Mouse (Mus musculus): Measurements from ENCODE around the gene AL732309.1. TPM values are rescaled to one million over a fixed set of nuclear protein-coding genes. Genes with fewer than 3 reads are reported as not detected.

The AL732309.1 gene
- polyA plus RNA-seq, 1 experiment from 2014 or later = 2.4 TPM

- no peak overlapping the region for H3K27ac ChIP-seq (replicated peaks in 1 of 2; ENCODE audit: control insufficient read depth in 1 of 2, insufficient read depth in 1 of 2, low read depth in 2 of 2, low read length in 2 of 2)
- no peaks in the 10 kb centered on the region for H3K36me3 ChIP-seq (ENCODE audit: control insufficient read depth, insufficient read depth, low read length)
- no peak overlapping the region for H3K4me3 ChIP-seq (ENCODE audit: control insufficient read depth in 1 of 2, insufficient read depth in 1 of 2, low read depth in 1 of 2, low read length in 2 of 2)
- no peaks in the 10 kb centered on the region for H3K9me3 ChIP-seq (ENCODE audit: control insufficient read depth, low read length)
- peaks cover 21% of the 10 kb centered on the region for H3K27me3 ChIP-seq (ENCODE audit: control insufficient read depth, insufficient read depth, low read length)
- H3K9ac ChIP-seq (ENCODE audit: low read length) = no peak overlapping the region
- no peak overlapping the region for H3K4me2 ChIP-seq (ENCODE audit: low read length)
- no peak for ATAC-seq (ENCODE audit: insufficient number of reproducible peaks, insufficient read depth, low FRiP score, low read depth)
- WGBS = 53% methylated on average over 4 of the region's 4 CpGs
- peaks cover 8 to 14% of the 10 kb centered on the region in 2 experiments for H3K4me1 ChIP-seq (ENCODE audit: control insufficient read depth in 2 of 2, insufficient read depth in 2 of 2, low read length in 2 of 2)
Measured at GRCm38 (mm10) chr2:25237522-25237921, 9.1 kb downstream of the AL732309.1 start.

- Histone ChIP-seq H3K9ac (ENCODE audit: low read length) (no peak within 1 kb of the TSS), H3K4me2 (ENCODE audit: low read length) (no peak within 1 kb of the TSS), H3K4me1 (ENCODE audit: control insufficient read depth in 2 of 2, insufficient read depth in 2 of 2, low read length in 2 of 2) (peaks cover 7% of the 10 kb centered on the region in 2 experiments), H3K27me3 (ENCODE audit: control insufficient read depth, insufficient read depth, low read length) (peaks cover 17% of the 10 kb centered on the region), H3K4me3 (ENCODE audit: control insufficient read depth in 1 of 2, insufficient read depth in 1 of 2, low read depth in 1 of 2, low read length in 2 of 2) (no peak within 1 kb of the TSS), H3K27ac (replicated peaks in 1 of 2; ENCODE audit: control insufficient read depth in 1 of 2, insufficient read depth in 1 of 2, low read depth in 2 of 2, low read length in 2 of 2) (no peak within 1 kb of the TSS), H3K9me3 (ENCODE audit: control insufficient read depth, low read length) (no peaks in the 10 kb centered on the region), H3K36me3 (ENCODE audit: control insufficient read depth, insufficient read depth, low read length) (no peaks in the 10 kb centered on the region)
- ATAC-seq (ENCODE audit: insufficient number of reproducible peaks, insufficient read depth, low FRiP score, low read depth) = no peak
- WGBS = 22% methylated on average over 8 of the region's 8 CpGs
Measured at GRCm38 (mm10) chr2:25236614-25237013, 10.0 kb downstream of the AL732309.1 start, which contains the start of gene Rnf224. Gene Rnf224 (minus strand): TSS chr2:25236787.

DNA sequence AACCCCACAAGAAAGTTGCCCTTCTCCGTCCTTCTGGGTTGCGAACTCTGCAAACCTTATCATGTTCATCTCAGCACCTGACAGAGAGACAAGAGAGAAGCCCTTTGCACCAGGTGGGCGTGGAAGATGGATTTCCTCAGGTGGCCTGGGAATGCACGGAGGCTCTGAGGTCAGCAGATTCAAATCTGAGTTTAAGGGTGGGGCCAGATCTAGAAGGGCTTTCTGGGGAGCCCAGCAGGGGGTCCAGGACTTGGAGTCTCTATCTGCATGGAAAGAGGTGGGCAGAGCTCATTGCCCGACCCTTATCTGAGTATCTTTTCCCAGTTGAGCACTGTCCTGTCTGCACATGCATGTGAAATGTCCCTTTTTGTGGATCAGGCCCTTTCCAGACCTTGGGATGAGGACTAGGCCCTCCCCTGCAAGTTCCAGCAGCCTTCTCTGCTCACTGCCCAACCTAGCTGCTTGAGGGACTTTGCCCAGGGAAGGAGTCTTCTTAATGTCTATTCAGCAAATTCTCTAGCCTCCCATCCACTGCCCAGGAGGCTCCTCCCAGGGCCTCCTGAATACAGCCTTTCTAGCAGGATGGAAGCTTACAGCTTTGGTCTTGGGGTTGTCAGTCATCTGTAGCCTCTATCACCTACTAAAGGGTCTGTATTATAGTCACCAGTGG is 12.0 kb downstream of the AL732309.1 start:
- no peak overlapping the region for H3K4me2 ChIP-seq (ENCODE audit: low read length)
- no peaks in the 10 kb centered on the region for H3K9me3 ChIP-seq (ENCODE audit: control insufficient read depth, low read length)
- ATAC-seq (ENCODE audit: insufficient number of reproducible peaks, insufficient read depth, low FRiP score, low read depth) = no peak
- no peak overlapping the region for H3K9ac ChIP-seq (ENCODE audit: low read length)
- H3K4me3 ChIP-seq (ENCODE audit: control insufficient read depth in 1 of 2, insufficient read depth in 1 of 2, low read depth in 1 of 2, low read length in 2 of 2) = no peak overlapping the region
- no peaks in the 10 kb centered on the region for H3K36me3 ChIP-seq (ENCODE audit: control insufficient read depth, insufficient read depth, low read length)
- H3K27ac ChIP-seq (replicated peaks in 1 of 2; ENCODE audit: control insufficient read depth in 1 of 2, insufficient read depth in 1 of 2, low read depth in 2 of 2, low read length in 2 of 2) = no peak overlapping the region
- no peaks in the 10 kb centered on the region for H3K4me1 ChIP-seq (ENCODE audit: control insufficient read depth in 2 of 2, insufficient read depth in 2 of 2, low read length in 2 of 2)
- H3K27me3 ChIP-seq (ENCODE audit: control insufficient read depth, insufficient read depth, low read length) = peaks cover 27% of the 10 kb centered on the region
- WGBS = 61% methylated on average over 5 of the region's 5 CpGs

DNA sequence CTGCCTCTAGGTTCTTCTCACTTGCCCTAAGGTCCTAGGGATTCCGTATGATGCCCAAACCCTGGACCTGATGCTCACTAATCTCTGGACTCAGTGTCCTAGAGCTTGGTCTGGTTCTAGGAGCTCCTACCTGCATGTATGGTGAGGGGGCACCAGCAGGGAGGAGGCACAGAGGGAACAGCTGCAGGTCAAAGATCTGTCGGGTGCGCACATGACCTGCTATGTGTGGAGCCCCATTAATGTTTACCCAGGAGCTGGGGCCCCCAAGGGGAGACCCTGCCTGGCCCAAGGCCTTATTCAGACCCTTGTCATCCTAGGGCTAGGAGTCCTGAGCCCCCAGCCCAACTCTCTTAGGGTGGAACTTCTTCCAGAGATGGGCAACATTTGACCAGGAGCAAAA is 12.6 kb downstream of the AL732309.1 start, which contains the start of gene Slc34a3:
Gene Slc34a3 (minus strand): TSS at position 315 of the 400 bp plus-strand sequence.
- H3K9me3 ChIP-seq (ENCODE audit: control insufficient read depth, low read length) = no peaks in the 10 kb centered on the region
- H3K27me3 ChIP-seq (ENCODE audit: control insufficient read depth, insufficient read depth, low read length) = peaks cover 27% of the 10 kb centered on the region
- no peak within 1 kb of the TSS for H3K4me2 ChIP-seq (ENCODE audit: low read length)
- WGBS = 76% methylated on average over 3 of the region's 3 CpGs
- 0 out of 4 replicates have a peak, but pooled peaks cover 0 to under 1% of the 10 kb centered on the region in 2 experiments for H3K4me1 ChIP-seq (ENCODE audit: control insufficient read depth in 2 of 2, insufficient read depth in 2 of 2, low read length in 2 of 2)
- no peak for ATAC-seq (ENCODE audit: insufficient number of reproducible peaks, insufficient read depth, low FRiP score, low read depth)
- no peak within 1 kb of the TSS for H3K27ac ChIP-seq (replicated peaks in 1 of 2; ENCODE audit: control insufficient read depth in 1 of 2, insufficient read depth in 1 of 2, low read depth in 2 of 2, low read length in 2 of 2)
- H3K9ac ChIP-seq (ENCODE audit: low read length) = no peak within 1 kb of the TSS
- no peak within 1 kb of the TSS for H3K4me3 ChIP-seq (ENCODE audit: control insufficient read depth in 1 of 2, insufficient read depth in 1 of 2, low read depth in 1 of 2, low read length in 2 of 2)
- no peaks in the 10 kb centered on the region for H3K36me3 ChIP-seq (ENCODE audit: control insufficient read depth, insufficient read depth, low read length)

GRCm38 (mm10) chr2:25233421-25233820 is 13.2 kb downstream of the AL732309.1 start:
- Histone ChIP-seq H3K4me1 (ENCODE audit: control insufficient read depth in 2 of 2, insufficient read depth in 2 of 2, low read length in 2 of 2) (peaks cover 3 to 4% of the 10 kb centered on the region in 2 experiments; a peak in 2 of 4 replicates), H3K27ac (replicated peaks in 1 of 2; ENCODE audit: control insufficient read depth in 1 of 2, insufficient read depth in 1 of 2, low read depth in 2 of 2, low read length in 2 of 2) (no peak overlapping the region), H3K9ac (ENCODE audit: low read length) (no peak overlapping the region), H3K9me3 (ENCODE audit: control insufficient read depth, low read length) (no peaks in the 10 kb centered on the region), H3K36me3 (ENCODE audit: control insufficient read depth, insufficient read depth, low read length) (no peaks in the 10 kb centered on the region), H3K4me2 (ENCODE audit: low read length) (no peak overlapping the region), H3K27me3 (ENCODE audit: control insufficient read depth, insufficient read depth, low read length) (peaks cover 27% of the 10 kb centered on the region), H3K4me3 (ENCODE audit: control insufficient read depth in 1 of 2, insufficient read depth in 1 of 2, low read depth in 1 of 2, low read length in 2 of 2) (no peak overlapping the region)
- ATAC-seq (ENCODE audit: insufficient number of reproducible peaks, insufficient read depth, low FRiP score, low read depth) = no peak
- WGBS = 73% methylated on average over 4 of the region's 4 CpGs

GRCm38 (mm10) chr2:25231038-25231437 is 15.6 kb downstream of the AL732309.1 start:
- Histone ChIP-seq H3K4me3 (ENCODE audit: control insufficient read depth in 1 of 2, insufficient read depth in 1 of 2, low read depth in 1 of 2, low read length in 2 of 2) (no peak overlapping the region), H3K9ac (ENCODE audit: low read length) (no peak overlapping the region), H3K9me3 (ENCODE audit: control insufficient read depth, low read length) (no peaks in the 10 kb centered on the region), H3K4me2 (ENCODE audit: low read length) (no peak overlapping the region), H3K27me3 (ENCODE audit: control insufficient read depth, insufficient read depth, low read length) (peaks cover 27% of the 10 kb centered on the region), H3K4me1 (ENCODE audit: control insufficient read depth in 2 of 2, insufficient read depth in 2 of 2, low read length in 2 of 2) (peaks cover 3 to 10% of the 10 kb centered on the region in 2 experiments; a peak in 3 of 4 replicates), H3K36me3 (ENCODE audit: control insufficient read depth, insufficient read depth, low read length) (no peaks in the 10 kb centered on the region), H3K27ac (replicated peaks in 1 of 2; ENCODE audit: control insufficient read depth in 1 of 2, insufficient read depth in 1 of 2, low read depth in 2 of 2, low read length in 2 of 2) (no peak overlapping the region)
- no peak for ATAC-seq (ENCODE audit: insufficient number of reproducible peaks, insufficient read depth, low FRiP score, low read depth)
- WGBS = 45% methylated on average over 12 of the region's 12 CpGs

DNA sequence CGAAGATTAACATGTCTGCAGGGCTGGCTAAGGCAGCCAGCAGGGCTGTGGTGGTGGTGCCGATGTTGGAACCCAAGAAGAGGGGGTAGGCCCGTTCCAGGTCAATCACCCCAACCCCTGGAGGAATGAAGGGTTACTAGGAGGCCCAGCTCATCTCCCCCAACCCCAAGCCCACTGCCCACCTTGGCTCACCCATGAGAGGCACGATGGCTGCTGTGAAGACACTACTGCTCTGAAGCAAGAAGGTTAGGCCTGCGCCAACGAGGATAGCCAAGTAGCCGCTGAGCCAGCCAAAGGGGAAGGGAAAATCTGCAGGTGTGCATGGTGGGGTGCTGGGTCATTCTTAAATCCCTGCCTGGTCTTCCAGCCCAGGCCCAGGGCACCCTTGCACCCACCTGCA is 16.1 kb downstream of the AL732309.1 start:
- WGBS = 82% methylated on average over 7 of the region's 7 CpGs
- no peak for ATAC-seq (ENCODE audit: insufficient number of reproducible peaks, insufficient read depth, low FRiP score, low read depth)

More for the DNA sequence above, 16.1 kb downstream of the AL732309.1 start:
- H3K36me3 ChIP-seq (ENCODE audit: control insufficient read depth, insufficient read depth, low read length) = no peaks in the 10 kb centered on the region
- no peaks in the 10 kb centered on the region for H3K9me3 ChIP-seq (ENCODE audit: control insufficient read depth, low read length)
- no peak overlapping the region for H3K9ac ChIP-seq (ENCODE audit: low read length)
- no peak overlapping the region for H3K4me3 ChIP-seq (ENCODE audit: control insufficient read depth in 1 of 2, insufficient read depth in 1 of 2, low read depth in 1 of 2, low read length in 2 of 2)
- no peak overlapping the region for H3K27ac ChIP-seq (replicated peaks in 1 of 2; ENCODE audit: control insufficient read depth in 1 of 2, insufficient read depth in 1 of 2, low read depth in 2 of 2, low read length in 2 of 2)
- peaks cover 27% of the 10 kb centered on the region for H3K27me3 ChIP-seq (ENCODE audit: control insufficient read depth, insufficient read depth, low read length)
- peaks cover 3 to 14% of the 10 kb centered on the region in 2 experiments for H3K4me1 ChIP-seq (ENCODE audit: control insufficient read depth in 2 of 2, insufficient read depth in 2 of 2, low read length in 2 of 2)
- H3K4me2 ChIP-seq (ENCODE audit: low read length) = no peak overlapping the region

Measured in heart, embryonic 14.5 days (tissue).